Mouse (Mus musculus) megakaryocyte, embryonic 14.5 days (primary cell): ENCODE results near the gene Lrp1.

Experiments used
- FLI1 ChIP-seq: IDR thresholded peaks from 2 replicates; pipeline ENCODE4 v1.6.1; 2012; ENCODE audit warnings: low read length, inconsistent platforms, mixed read lengths
- GATA1 ChIP-seq: IDR thresholded peaks from 3 replicates; pipeline ENCODE4 v1.6.1; 2012; ENCODE audit warnings: mixed read lengths, low read length, inconsistent platforms, borderline replicate concordance

GRCm38 (mm10) chr10:127590831-127591451 lies 30.0 kb downstream of the Lrp1 start:
- TF ChIP-seq GATA1, result no peak
- no peak for TF ChIP-seq FLI1
